Mouse (Mus musculus) bone marrow, adult 2 months (tissue): ENCODE results near the gene Polr1d. TPM values are rescaled to one million over a fixed set of nuclear protein-coding genes. Genes with fewer than 3 reads are reported as not detected.

Experiments
- H3K27ac ChIP-seq: fragments of 200-500 bp; 2 replicates; pipeline ENCODE4 v1.5.1; 2012; ENCODE audit warnings: low read depth, mild to moderate bottlenecking, control low read depth, inconsistent platforms, low read length; ENCODE audit not compliant: control insufficient read depth, poor library complexity, insufficient read depth
- H3K4me1 ChIP-seq: fragments of 200-500 bp; 2 replicates; pipeline ENCODE4 v1.6.1; 2011; ENCODE audit warnings: low read length; ENCODE audit not compliant: control insufficient read depth, insufficient read depth
- H3K4me3 ChIP-seq: fragments of 200-500 bp; replicated peaks from 2 replicates; pipeline ENCODE3; 2011; ENCODE audit warnings: mild to moderate bottlenecking, low read depth, low read length, control low read depth; ENCODE audit not compliant: control insufficient read depth
- CTCF ChIP-seq: fragments of 200-500 bp; IDR thresholded peaks from 2 replicates; pipeline ENCODE4 v1.5.1; 2011; ENCODE audit warnings: low read length, control low read depth; ENCODE audit not compliant: control insufficient read depth, insufficient read depth
- POLR2A ChIP-seq: fragments of 200-500 bp; IDR thresholded peaks from 2 replicates; pipeline ENCODE4 v1.6.1; 2011; ENCODE audit warnings: low read depth, mild to moderate bottlenecking, control low read depth, low read length, borderline replicate concordance; ENCODE audit not compliant: control insufficient read depth
- WGBS: fragments of 180-500 bp; shearing (Covaris S2); methylation state at CpG from one replicate; pipeline ENCODE4 v1.1.7; 2018; 5-methylcytosine and 5-hydroxymethylcytosine counted together
- polyA plus RNA-seq: library from polyadenylated mRNA; stranded (reverse); fragments of >200 nt; gene quantifications from 2 replicates; pipeline ENCODE4 v1.2.4, GENCODE M21; 2011; ENCODE audit warnings: low replicate concordance; ENCODE audit not compliant: missing spikeins, insufficient read depth, insufficient read length

Polr1d gene
- polyA plus RNA-seq, 1 experiment: 100 TPM

DNA sequence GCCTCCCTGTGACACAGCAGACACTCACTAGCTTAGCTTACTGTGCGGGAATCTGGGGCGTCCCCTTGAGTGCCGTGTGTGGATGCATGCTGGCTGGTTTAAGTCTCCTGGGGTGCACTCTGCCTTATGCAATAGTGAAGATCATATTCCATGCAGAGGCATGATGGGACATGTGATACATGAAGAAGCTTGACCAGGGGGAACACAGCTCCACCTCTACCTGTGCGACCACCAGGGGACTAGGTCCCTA, 24.6 kb upstream of the Polr1d start:
- Histone ChIP-seq H3K27ac (no peak overlapping the region), H3K4me1 (no peaks in the 10 kb centered on the region; the same call in 1 of the 2 replicates), H3K4me3 (no peak overlapping the region)
- WGBS: 76% methylated on average over 4 of the region's 4 CpGs
- TF ChIP-seq CTCF: no peak
- no peak for TF ChIP-seq POLR2A

GRCm38 (mm10) chr5:147053071-147053470, 23.8 kb upstream of the Polr1d start:
- no peak for TF ChIP-seq POLR2A
- TF ChIP-seq CTCF: no peak
- Histone ChIP-seq H3K4me3 (no peak overlapping the region), H3K4me1 (no peaks in the 10 kb centered on the region; the same call in 1 of the 2 replicates)

GRCm38 (mm10) chr5:147053481-147053880, 23.4 kb upstream of the Polr1d start:
- no peaks in the 10 kb centered on the region; the same call in 1 of the 2 replicates for H3K4me1 ChIP-seq
- WGBS: 72% methylated on average over 3 of the region's 3 CpGs
- TF ChIP-seq CTCF (no peak), POLR2A (no peak)
- no peak overlapping the region for H3K4me3 ChIP-seq
- no peak overlapping the region for H3K27ac ChIP-seq

More at GRCm38 (mm10) chr5:147053071-147053470, 23.8 kb upstream of the Polr1d start:
- no peak overlapping the region for H3K27ac ChIP-seq
- WGBS: 69% methylated on average over 6 of the region's 6 CpGs

DNA sequence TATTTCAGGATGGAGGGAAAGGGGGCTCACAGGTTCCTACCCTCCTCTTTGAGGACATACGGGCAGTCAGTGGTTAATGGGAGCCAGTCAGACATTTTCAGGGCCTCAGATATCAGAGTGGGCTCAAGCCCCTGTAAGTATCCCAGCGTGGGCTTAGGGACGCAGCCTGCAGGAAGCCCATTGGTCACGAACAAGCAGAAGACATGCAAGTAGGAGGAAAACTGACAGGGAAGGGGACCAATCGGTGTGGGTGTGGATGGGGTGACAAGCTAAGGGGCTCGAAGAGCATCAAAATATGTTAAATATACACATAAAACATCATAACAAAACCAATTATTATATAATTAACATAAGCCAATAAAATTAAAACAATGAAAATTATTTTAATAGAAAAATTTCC, 22.5 kb upstream of the Polr1d start:
- 85% methylated on average over 6 of the region's 6 CpGs for WGBS
- Histone ChIP-seq H3K27ac (no peak overlapping the region), H3K4me1 (peaks cover 2% of the 10 kb centered on the region; the same call in 1 of the 2 replicates), H3K4me3 (no peak overlapping the region)
- no peak for TF ChIP-seq POLR2A

DNA sequence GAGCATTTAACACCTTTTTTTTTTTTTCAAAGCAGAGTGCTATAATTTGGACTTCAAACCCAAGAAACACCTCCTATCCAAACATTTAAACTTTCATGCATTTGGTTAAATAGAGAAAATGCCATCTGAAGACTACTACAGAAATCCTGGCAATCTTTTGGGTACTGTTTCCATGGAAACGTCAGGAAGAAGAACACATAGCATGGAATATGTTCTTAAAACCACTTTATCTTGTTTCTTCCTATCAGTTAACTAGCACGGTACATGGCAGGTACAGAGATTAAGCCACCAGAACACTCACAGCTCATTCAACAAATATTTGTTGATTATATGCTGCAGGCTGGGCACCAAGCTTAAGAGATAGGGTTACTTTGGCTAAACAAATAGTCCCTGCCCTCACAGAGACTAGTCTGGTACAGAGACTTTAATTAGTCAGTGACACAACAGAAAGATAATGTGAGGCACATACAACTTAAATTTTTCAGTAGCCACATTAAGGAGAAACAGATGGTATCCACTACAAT, 22.0 kb upstream of the Polr1d start:
- TF ChIP-seq POLR2A (no peak), CTCF (no peak)
- 73% methylated on average over 2 of the region's 2 CpGs for WGBS
- Histone ChIP-seq H3K27ac (no peak overlapping the region), H3K4me1 (peaks cover 3% of the 10 kb centered on the region; the same call in 1 of the 2 replicates), H3K4me3 (no peak overlapping the region)

DNA sequence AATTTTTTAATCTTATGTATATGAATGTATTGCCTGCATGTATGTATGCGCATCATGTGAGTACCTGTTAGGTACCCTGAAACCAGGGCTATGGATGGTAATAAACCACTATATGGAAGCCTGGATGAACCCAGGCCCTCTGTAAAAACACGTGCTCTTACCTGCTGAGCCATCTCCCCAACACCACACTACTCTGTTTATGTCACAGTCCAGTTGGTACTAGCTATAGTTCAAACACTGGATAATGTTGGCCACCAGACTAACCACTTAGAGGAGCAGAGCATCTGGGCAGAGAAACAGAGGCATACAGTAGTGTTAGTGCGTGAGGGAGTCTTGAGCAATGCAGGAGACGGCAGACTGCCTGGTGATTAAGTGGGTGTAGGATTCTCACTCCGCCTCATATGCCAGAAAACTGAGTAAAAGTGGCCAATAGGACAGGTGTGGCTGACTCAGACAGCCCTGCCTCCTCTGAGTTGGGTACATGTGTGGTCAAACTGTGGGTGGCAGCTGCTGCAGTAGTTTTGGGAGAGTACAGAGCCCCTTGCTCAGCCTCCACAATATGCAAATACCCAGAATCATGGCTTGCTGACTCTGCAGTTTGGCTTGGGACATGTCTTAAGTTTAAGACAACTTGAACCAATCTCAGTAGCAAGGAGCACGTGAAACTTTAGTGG, 21.1 kb upstream of the Polr1d start:
- TF ChIP-seq CTCF: no peak
- no peak for TF ChIP-seq POLR2A
- no peak overlapping the region; the same call in 1 of the 2 replicates for H3K27ac ChIP-seq

DNA sequence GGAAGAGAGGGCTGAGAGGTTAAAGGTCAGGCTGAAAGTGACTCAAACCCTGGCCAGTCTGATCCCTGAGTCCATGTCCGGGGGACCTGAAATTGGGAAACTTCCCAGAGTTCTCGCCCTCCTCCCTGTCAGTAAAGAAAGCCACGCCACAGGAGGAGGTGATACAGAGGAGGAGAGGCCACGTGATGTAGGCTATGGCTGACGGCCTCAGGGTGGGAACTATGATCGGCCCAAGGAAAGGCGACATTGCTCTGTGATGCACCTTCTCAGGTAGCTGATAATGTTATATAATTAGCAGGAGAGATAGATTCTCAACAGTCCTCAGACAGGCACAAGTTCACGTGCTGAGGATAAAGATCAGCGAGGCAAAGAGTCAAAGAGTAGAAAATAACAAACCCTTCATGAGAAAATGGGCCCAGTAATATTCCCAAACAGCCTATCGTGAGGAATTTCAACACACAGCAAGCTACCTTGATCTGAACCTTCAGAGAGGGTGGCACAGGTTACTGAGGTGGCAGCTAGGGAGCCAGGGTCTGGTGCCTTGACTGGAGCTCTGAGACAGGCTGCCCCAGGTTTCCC, 20.0 kb upstream of the Polr1d start:
- no peak for TF ChIP-seq POLR2A
- Histone ChIP-seq H3K27ac (no peak overlapping the region), H3K4me1 (peaks cover 3% of the 10 kb centered on the region; the same call in 1 of the 2 replicates), H3K4me3 (no peak overlapping the region)
- WGBS: 85% methylated on average over 10 of the region's 10 CpGs

More for the DNA sequence above, 21.1 kb upstream of the Polr1d start:
- 77% methylated on average over 6 of the region's 6 CpGs for WGBS
- H3K4me3 ChIP-seq: no peak overlapping the region
- H3K4me1 ChIP-seq: peaks cover 3% of the 10 kb centered on the region; the same call in 1 of the 2 replicates

DNA sequence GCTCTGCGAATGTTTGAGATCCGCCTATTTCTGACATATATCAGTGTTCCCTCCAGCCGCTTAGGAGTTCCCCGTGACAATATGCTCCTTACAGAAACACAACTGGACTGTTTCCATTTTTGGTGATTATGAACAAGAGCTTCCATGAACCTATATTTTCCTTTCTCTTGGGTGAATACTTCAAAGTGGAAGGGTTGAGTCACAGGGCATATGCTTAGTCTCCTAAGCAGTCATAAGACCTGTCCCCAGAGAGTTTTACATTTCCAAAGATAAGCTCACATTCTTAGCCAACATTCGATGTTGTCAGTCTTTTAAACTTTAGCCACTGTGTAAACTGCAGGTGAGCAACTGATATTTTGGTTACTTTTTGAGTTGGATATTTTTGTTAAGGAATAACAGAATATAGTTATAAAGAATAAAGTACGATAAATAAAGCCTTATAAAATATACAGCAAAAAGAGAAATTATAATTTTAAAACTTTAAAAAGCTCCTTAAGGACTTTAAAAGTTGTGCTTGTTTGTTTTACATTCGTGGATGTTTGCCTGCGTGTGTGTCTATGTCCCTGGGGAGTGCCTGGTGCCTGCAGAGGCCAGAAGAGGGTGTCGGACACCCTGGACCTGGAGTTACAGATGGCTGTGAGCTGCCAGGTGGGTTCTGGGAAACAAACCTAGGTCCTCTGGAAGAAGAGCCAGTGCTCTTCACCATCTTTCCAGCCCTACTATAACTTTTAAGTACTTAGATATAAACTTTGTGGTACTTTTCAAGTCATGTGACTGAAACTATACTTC, 19.0 kb upstream of the Polr1d start:
- WGBS: 84% methylated on average over 9 of the region's 9 CpGs
- TF ChIP-seq POLR2A: no peak
- TF ChIP-seq CTCF: no peak
- Histone ChIP-seq H3K4me1 (peaks cover 3% of the 10 kb centered on the region; the same call in 1 of the 2 replicates), H3K4me3 (no peak overlapping the region), H3K27ac (no peak overlapping the region)
